In genomic region chr5:122706917-122707275, GRCm38 (mm10) we compare ENCODE assay signal across 8 mouse cellular contexts. TPM values are rescaled to one million over a fixed set of nuclear protein-coding genes. Genes with fewer than 3 reads are reported as not detected.
DNase-seq lines count a peak whose midpoint lies in the region; ATAC-seq and TF ChIP-seq lines count a peak whose summit lies in the region.

No protein-coding gene starts in this region.

- no peak for TF ChIP-seq CTCF in layer of hippocampus, adult 2 months (conservative IDR thresholded peaks at IDR 0.05)

- 35% methylated on average over 5 of the region's 5 CpGs for WGBS in embryonic facial prominence, embryonic 11.5 days
- 36% methylated on average over 5 of the region's 5 CpGs for WGBS in hindbrain, embryonic 15.5 days
- WGBS in midbrain, embryonic 15.5 days: 35% methylated on average over 5 of the region's 5 CpGs

- no peak for DNase-seq in layer of hippocampus, adult 2 months (ENCODE audit: low spot score in 2 of 2)
- DNase-seq in layer of hippocampus, adult 8-10 months (ENCODE audit: low spot score in 2 of 2): no peak
- DNase-seq in embryonic facial prominence, embryonic 11.5 days (ENCODE audit: low spot score): no peak
- DNase-seq in adrenal gland, postnatal 25 days: no peak
- no peak for DNase-seq in MN1 (ENCODE audit: low spot score)
- no peak for DNase-seq in spleen, postnatal 36 days (ENCODE audit: low spot score in 2 of 2)

- H3K27me3 ChIP-seq in embryonic facial prominence, embryonic 11.5 days (ENCODE audit: control insufficient read depth, insufficient read depth, low read length): no peaks in the 10 kb centered on the region
- H3K27me3 ChIP-seq in hindbrain, embryonic 15.5 days: no peaks in the 10 kb centered on the region
- no peaks in the 10 kb centered on the region for H3K27me3 ChIP-seq in midbrain, embryonic 15.5 days (replicated peaks)

- H3K4me2 ChIP-seq in embryonic facial prominence, embryonic 11.5 days (ENCODE audit: low read depth, low read length): peak overlapping the region; percentile 82
- peak overlapping the region; percentile 82 for H3K4me2 ChIP-seq in hindbrain, embryonic 15.5 days
- peak overlapping the region; percentile 93 for H3K4me2 ChIP-seq in midbrain, embryonic 15.5 days

- ATAC-seq in embryonic facial prominence, embryonic 11.5 days (replicated peaks; ENCODE audit: insufficient number of reproducible peaks, low FRiP score, low TSS enrichment, low read depth): no peak
- peak; percentile 28; the same call in 1 of the 2 replicates for ATAC-seq in hindbrain, embryonic 15.5 days (ENCODE audit: low FRiP score, low read depth)
- peak; percentile 55 for ATAC-seq in midbrain, embryonic 15.5 days (replicated peaks)

- H3K27ac ChIP-seq in layer of hippocampus, adult 2 months: peak overlapping the region; percentile 95
- H3K27ac ChIP-seq in embryonic facial prominence, embryonic 11.5 days (replicated peaks; ENCODE audit: low read depth, low read length): no peak overlapping the region
- H3K27ac ChIP-seq in hindbrain, embryonic 15.5 days (replicated peaks): peak overlapping the region; percentile 88
- H3K27ac ChIP-seq in midbrain, embryonic 15.5 days: peak overlapping the region; percentile 89

- H3K9ac ChIP-seq in embryonic facial prominence, embryonic 11.5 days (replicated peaks; ENCODE audit: low read length): peak overlapping the region; percentile 57
- peak overlapping the region; percentile 83 for H3K9ac ChIP-seq in hindbrain, embryonic 15.5 days
- H3K9ac ChIP-seq in midbrain, embryonic 15.5 days: peak overlapping the region; percentile 87

- H3K36me3 ChIP-seq in embryonic facial prominence, embryonic 11.5 days (replicated peaks; ENCODE audit: control insufficient read depth, insufficient read depth, low read depth, low read length): no peaks in the 10 kb centered on the region
- H3K36me3 ChIP-seq in hindbrain, embryonic 15.5 days: no peaks in the 10 kb centered on the region
- H3K36me3 ChIP-seq in midbrain, embryonic 15.5 days (replicated peaks): no peaks in the 10 kb centered on the region

- H3K4me3 ChIP-seq in layer of hippocampus, adult 2 months: peak overlapping the region; percentile 69
- H3K4me3 ChIP-seq in embryonic facial prominence, embryonic 11.5 days (ENCODE audit: low read depth, low read length): peak overlapping the region; percentile 46
- H3K4me3 ChIP-seq in hindbrain, embryonic 15.5 days: peak overlapping the region; percentile 81
- peak overlapping the region; percentile 62 for H3K4me3 ChIP-seq in midbrain, embryonic 15.5 days

- no peaks in the 10 kb centered on the region for H3K4me1 ChIP-seq in embryonic facial prominence, embryonic 11.5 days (ENCODE audit: control insufficient read depth, insufficient read depth, low read length)
- H3K4me1 ChIP-seq in hindbrain, embryonic 15.5 days (replicated peaks): peaks cover 13% of the 10 kb centered on the region
- H3K4me1 ChIP-seq in midbrain, embryonic 15.5 days: peaks cover 14% of the 10 kb centered on the region

- H3K9me3 ChIP-seq in embryonic facial prominence, embryonic 11.5 days (replicated peaks; ENCODE audit: control insufficient read depth, low read length): no peaks in the 10 kb centered on the region
- H3K9me3 ChIP-seq in hindbrain, embryonic 15.5 days: no peaks in the 10 kb centered on the region
- H3K9me3 ChIP-seq in midbrain, embryonic 15.5 days: no peaks in the 10 kb centered on the region

RNA-seq across cellular contexts. Expression of gene P2rx4, which starts 0.4 kb away (rescaled TPM):
- total RNA-seq in layer of hippocampus, adult 2 months (2021): 10 to 100 TPM; 11.4 to 15.0 TPM
- total RNA-seq in layer of hippocampus, adult 8-10 months (2022): 10 to 100 TPM; 16.6 to 28.6 (median 20.2) TPM
- 4.9 and 6.9 TPM in 2 replicates for polyA plus RNA-seq in embryonic facial prominence, embryonic 11.5 days (2014; fragmentation: Nextera tagmentation; extraction: Ambion mirVana)
- polyA plus RNA-seq in hindbrain, embryonic 15.5 days (2015; fragmentation: Nextera tagmentation; extraction: Ambion mirVana): 16.7 and 17.0 TPM in 2 replicates
- 14.5 and 14.7 TPM in 2 replicates for polyA plus RNA-seq in midbrain, embryonic 15.5 days (2015; fragmentation: Nextera tagmentation; extraction: Ambion mirVana)
- total RNA-seq in adrenal gland, postnatal 25 days (2021): 37.6 and 41.9 TPM in 2 replicates
